Mouse (Mus musculus) kidney, postnatal 36 days (tissue): ENCODE measurements around the gene Olfr569.

Experiments used
- DNase-seq, 2 experiments: peaks; one replicate each; pipeline ENCODE4 v3.0.0; 2021 to 2022; ENCODE audit warnings: mixed read lengths in 2 of 2

Gene Olfr569

DNA sequence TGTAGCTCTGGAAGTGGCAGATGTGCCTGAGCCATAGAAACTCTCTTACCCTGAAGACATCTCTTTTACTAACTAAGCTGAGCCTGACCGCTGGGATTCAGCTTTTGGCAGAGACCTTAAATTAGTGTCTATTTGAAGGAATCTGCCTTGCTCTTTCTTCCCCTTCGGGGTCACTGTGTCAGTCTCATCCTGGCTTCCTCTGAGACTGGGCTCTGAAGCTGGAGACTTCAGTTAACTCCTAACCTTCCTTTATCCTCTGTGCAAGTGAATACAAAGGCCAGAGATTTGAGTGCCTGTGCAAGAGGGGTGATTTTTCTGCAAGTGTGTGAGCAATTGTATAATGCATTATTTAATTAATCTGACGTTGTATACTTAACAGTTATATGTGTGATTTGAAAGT lies at the start of gene Olfr569:
TSS of gene Olfr569 (minus strand) at position 101 of the 400 bp plus-strand sequence.
- no peak for DNase-seq

DNA sequence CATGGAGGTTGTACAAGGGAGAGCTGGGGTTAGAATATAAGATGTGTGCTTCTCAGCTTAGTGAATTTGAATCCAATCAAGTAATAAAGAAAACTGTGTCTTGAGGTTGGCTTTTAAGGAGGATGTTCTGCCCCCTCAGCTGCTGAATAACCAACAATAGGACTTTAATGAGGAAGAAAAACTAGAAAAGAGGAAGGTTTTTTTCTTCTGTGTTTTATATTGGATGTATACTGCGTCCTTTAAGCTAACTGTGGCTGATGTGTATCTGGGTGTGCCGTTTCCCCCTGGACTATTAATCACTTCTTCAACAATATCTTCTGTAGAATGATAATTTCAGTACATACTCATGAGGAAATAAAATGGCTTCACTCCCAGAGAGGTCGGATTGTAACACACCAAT lies 36.4 kb upstream of the Olfr569 start:
- no peak for DNase-seq

DNA sequence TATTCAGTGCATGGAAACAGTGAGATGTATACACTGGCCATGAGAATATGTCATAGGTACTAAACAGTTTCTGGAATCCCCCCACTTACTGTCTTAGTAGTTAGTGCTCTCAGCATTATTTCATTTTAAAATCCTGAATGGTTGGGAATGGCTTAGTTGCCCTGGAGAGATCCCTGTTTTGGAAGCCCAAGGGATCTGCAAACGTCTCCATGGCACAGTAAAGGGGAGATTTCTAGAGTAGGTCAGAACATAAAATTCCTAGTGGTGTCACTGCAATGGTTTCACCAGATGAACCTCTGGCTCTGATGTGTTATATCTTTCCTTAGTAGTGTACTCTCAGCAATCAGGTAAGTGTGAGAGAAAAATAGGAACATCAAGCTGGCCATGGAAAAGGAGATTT lies 33.4 kb upstream of the Olfr569 start, which contains the start of gene Olfr572:
TSS of gene Olfr572 (plus strand) at position 301 of the 400 bp plus-strand sequence.
- DNase-seq, result no peak

DNA sequence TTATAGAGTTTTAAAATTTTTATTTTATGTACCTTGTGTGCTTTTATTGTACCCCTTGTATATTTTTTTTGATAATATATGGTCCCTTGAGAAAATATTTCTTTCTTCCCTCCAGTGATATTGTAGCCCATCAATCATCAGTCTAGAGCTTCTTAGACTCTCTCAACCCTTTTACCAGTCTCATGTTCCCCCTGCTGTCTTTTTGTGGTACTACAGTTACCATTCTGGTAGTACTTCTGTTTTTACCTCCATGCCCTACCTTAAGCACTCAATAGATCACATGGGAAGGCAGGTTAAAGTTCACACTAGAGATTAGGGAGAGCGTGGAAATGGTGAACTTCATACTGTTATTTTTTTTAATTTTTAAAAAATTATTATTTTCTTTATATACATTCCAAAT lies 28.9 kb upstream of the Olfr569 start:
- peak; percentile 17 to 30 for DNase-seq

DNA sequence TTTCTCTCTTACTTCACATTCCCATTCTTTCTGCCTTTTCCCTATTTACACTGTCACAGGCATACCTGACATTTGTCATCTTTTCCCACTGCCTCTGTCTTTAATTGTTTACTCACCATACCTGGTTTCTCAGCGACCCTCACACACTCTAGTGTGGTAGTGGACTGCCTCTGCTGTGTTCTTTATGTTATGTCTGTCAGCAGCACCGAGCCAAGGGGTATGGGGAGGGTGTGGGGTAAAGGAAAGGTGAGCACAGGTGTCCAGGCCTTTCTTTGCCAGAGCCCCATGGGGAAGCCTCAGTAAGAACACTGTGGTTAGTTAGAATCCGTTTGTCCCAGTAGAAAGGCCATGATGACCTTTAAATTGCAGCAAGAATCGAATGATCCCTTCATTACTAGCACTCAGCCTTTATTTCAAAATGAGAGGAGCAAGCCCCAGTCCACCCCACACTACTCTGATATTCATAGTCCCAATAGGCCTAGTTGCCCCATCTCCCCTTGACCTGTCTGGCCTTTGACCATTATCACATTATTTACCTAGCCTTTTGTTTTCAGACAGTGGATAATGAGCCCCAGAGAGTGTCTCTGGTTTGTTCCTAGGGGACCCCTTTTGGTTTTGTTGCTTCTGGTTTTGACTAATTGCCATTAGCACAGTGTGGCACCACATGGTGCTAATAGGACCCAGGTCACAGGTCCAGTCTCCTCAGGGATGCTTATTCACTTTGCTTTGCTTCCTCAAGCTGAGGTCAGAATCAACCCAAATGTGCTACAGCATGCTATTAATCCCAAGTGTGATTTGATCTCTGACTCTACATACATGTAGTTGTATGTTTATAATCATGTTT lies 26.6 kb upstream of the Olfr569 start, which contains the start of gene Olfr571:
TSS of gene Olfr571 (minus strand) at position 505 of the 844 bp plus-strand sequence.
- no peak for DNase-seq

DNA sequence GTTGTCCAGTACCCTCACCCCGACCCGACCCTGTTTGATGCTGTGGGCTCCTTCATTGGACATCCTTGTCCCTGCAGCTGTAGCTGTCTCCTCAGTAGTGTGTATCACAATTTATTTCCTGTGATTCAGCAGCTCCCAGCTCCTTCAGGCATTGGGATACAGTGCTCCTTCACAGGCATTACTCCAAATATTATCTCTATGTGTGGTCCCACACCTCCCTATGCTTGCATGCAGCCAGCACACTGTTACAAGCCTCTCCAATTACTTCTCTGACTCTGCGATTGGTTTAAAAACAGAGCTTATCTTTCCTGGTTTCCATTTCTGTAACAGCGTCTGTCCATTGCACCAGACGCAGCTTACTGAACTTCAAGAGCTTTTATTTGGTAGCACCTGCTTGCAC lies 25.7 kb upstream of the Olfr569 start:
- no peak for DNase-seq

DNA sequence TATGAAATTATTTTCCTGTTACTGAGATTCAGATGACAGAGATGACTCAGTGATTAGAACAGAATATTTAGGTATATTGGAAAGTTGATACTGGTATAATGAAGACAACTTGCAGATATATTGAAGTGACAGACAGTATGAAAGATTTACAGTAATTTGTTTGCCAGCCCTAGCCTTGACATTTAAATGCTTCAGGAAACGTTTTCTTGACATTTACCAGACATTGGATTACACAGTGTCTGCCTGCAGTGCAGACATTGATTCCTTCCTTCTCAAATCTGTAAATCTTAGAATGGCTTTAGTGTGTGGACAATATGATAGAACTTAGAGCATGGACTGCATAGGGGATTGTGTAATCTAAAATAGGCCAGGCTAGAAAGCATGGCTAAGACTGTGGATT lies 24.6 kb upstream of the Olfr569 start:
- no peak for DNase-seq

DNA sequence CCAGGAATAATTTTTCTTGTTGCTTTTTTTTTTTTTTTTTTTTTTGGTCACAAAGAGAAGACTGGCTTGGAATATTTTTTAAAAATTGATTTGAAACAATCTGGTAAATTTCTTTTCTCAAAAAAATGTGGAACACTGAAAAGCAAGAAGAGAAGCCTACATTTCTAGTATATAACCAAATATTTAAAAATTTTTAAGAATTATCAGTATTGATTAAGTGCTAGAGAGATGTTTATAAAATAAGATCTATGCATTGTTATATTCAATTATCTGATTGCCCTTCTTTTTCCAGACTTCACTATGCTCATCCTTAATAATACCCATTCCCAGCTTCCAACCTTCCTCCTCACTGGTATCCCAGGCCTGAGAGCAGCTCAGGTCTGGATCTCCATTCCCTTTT lies 13.9 kb downstream of the Olfr569 start, which contains the start of gene Olfr568:
TSS of gene Olfr568 (plus strand) at position 301 of the 400 bp plus-strand sequence.
- no peak for DNase-seq

DNA sequence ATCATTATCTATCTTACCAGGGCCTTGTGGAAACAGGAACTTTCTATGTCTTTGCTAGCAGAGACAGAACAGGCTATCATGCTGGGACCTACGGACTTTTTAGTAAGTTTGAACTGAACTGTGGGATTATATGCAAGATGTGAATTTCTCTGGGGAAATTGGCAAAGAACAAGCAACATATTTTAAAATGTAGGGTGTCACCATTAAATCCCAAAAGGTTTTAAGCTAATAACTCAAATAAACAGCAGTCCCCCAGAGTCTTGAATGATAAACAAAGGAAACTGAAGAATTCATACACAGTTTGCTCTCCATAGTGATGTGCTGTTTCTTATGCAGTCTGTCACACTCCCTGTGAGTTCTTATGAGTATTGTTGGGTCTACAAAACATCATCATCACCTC lies 32.0 kb downstream of the Olfr569 start, which contains the start of gene Olfr566:
TSS of gene Olfr566 (minus strand) at position 101 of the 400 bp plus-strand sequence.
- DNase-seq, result no peak

DNA sequence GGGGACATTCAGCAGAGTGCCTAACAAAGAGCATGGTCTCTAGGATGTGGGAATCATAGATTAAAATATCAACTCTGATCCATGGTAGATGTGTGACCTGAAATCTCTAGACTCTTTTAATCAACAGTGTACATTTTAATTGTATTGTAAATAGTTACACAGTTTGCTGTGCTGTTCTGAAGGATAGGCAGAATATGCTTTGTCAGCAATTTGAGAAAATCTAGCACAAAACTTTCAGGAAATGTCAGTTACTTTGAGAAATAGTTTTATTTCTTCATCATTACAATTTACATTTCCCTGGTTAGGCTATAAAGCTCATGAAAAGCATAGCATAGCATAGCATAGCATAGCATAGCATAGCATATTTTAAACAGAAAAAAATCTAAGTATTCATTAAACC lies 34.9 kb downstream of the Olfr569 start:
- DNase-seq, result no peak
